Mouse (Mus musculus): ENCODE data around the gene Gprin1.

- no peak for TF ChIP-seq CTCF (IDR thresholded peaks at IDR 0.05; ENCODE audit: insufficient read depth, low read length)
- TF ChIP-seq POLR2A (IDR thresholded peaks at IDR 0.05; ENCODE audit: borderline replicate concordance, extremely low read depth, low read depth, low read length): no peak
These were observed 412 bp downstream of the Gprin1 start for GRCm38 (mm10) chr13:54749061-54749863.

Measured in lung, adult 2 months (tissue).